Mouse (Mus musculus): ENCODE measurements around the gene Mesd.

GRCm38 (mm10) chr7:83902296-83903145, 18.3 kb downstream of the Mesd start:
- TF ChIP-seq POLR2A (IDR thresholded peaks at IDR 0.05; ENCODE audit: borderline replicate concordance, extremely low read depth, insufficient read depth, insufficient read length, poor library complexity, severe bottlenecking) (no peak), CTCF (IDR thresholded peaks at IDR 0.05; ENCODE audit: borderline replicate concordance, extremely low read depth, insufficient read depth, insufficient read length) (no peak)

Data from brain, embryonic 14.5 days (tissue).